Mouse (Mus musculus): ENCODE results near the gene Rnf224. TPM values are rescaled to one million over a fixed set of nuclear protein-coding genes. Genes with fewer than 3 reads are reported as not detected.

The Rnf224 gene
- polyA plus RNA-seq, 1 experiment from 2014 or later, result not detected

DNA sequence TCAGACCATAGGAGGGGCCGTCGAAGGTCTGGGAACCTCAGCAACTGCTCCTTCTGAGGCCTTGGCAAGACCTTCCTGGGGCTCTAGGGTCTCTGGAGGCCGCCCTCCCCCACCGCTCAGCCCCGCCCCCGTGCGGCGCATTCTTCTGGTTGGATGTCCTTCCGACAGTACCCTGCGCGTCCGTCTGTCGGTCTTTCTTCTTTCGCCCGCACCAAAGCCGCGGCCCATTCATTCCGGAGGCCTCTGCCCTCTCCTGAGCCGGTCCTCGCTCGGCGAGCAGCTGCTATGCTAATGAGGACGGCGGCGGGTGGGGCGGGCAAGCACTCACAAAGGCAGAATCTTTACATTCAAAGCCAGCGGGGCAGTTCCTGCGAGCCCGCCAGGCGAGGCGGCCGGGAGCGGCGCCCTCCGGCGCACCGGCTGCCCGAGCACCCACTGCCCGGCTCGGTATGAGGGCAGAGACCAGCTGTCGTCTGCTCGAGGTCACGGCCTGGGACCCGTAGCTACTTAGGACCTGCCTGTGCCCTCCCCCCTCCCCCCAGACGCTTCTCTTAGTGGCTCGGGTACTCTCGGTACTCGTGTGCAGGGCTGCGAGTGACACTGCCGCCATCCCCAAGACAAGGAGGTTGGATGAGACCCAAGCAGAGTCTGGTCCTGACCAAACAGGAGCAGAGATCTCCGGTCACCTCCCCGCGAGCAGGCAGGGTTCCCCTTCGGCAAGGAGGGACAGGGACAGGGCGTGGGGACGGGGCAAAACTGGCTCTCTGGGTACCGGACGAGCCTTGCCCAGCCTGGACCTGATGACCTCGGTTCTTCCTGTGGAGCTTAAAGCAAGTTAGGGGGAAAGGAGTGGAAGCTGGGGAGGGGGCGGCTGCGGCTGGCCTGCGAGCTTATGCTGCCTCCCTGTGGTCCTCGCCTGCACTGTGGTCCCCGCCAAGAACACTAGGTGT, 50.7 kb downstream of the Rnf224 start:
- H3K4me2 ChIP-seq (ENCODE audit: low read length), result peak overlapping the region; percentile 80
- no peaks in the 10 kb centered on the region for H3K27me3 ChIP-seq (ENCODE audit: control insufficient read depth, insufficient read depth, low read length)
- peak overlapping the region; percentile 62 for H3K9ac ChIP-seq (replicated peaks; ENCODE audit: low read length)
- H3K4me1 ChIP-seq (ENCODE audit: control insufficient read depth, insufficient read depth, low read length), result peaks cover 27% of the 10 kb centered on the region
- no peaks in the 10 kb centered on the region for H3K36me3 ChIP-seq (ENCODE audit: control insufficient read depth, insufficient read depth, low read length)
- peak; percentile 75 for ATAC-seq (ENCODE audit: low FRiP score, low TSS enrichment)
- DNase-seq, result peak; percentile 87
- peak overlapping the region; percentile 45 for H3K4me3 ChIP-seq (replicated peaks; ENCODE audit: low read depth, low read length)
- under 1% methylated on average over 64 of the region's 64 CpGs for WGBS
- no peaks in the 10 kb centered on the region for H3K9me3 ChIP-seq (ENCODE audit: control insufficient read depth, low read length)
- H3K27ac ChIP-seq (replicated peaks; ENCODE audit: low read depth, low read length), result peak overlapping the region; percentile 95

GRCm38 (mm10) chr2:25184496-25184895, 52.1 kb downstream of the Rnf224 start:
- H3K36me3 ChIP-seq (ENCODE audit: control insufficient read depth, insufficient read depth, low read length), result no peaks in the 10 kb centered on the region
- H3K9me3 ChIP-seq (ENCODE audit: control insufficient read depth, low read length), result no peaks in the 10 kb centered on the region
- no peak overlapping the region for H3K4me3 ChIP-seq (replicated peaks; ENCODE audit: low read depth, low read length)
- peaks cover 34% of the 10 kb centered on the region for H3K4me1 ChIP-seq (ENCODE audit: control insufficient read depth, insufficient read depth, low read length)
- H3K9ac ChIP-seq (replicated peaks; ENCODE audit: low read length), result no peak overlapping the region
- peak overlapping the region; percentile 95 for H3K27ac ChIP-seq (replicated peaks; ENCODE audit: low read depth, low read length)
- DNase-seq (no peak), ATAC-seq (ENCODE audit: low FRiP score, low TSS enrichment) (no peak)
- no peaks in the 10 kb centered on the region for H3K27me3 ChIP-seq (ENCODE audit: control insufficient read depth, insufficient read depth, low read length)
- WGBS, result 91% methylated on average over 7 of the region's 7 CpGs
- H3K4me2 ChIP-seq (ENCODE audit: low read length), result peak overlapping the region; percentile 80

Other genes with a start within 250 kb of the Rnf224 start
- gene Nsmf, start 182.4 kb downstream of the Rnf224 start, polyA plus RNA-seq (2014; fragmentation: Nextera tagmentation; extraction: Ambion mirVana), result 99.3 and 125 TPM in 2 replicates
- not detected in 2 replicates for gene Entpd8, start 156.5 kb downstream of the Rnf224 start, polyA plus RNA-seq (2014; fragmentation: Nextera tagmentation; extraction: Ambion mirVana)
- not detected in 2 replicates for gene Noxa1, start 141.6 kb downstream of the Rnf224 start, polyA plus RNA-seq (2014; fragmentation: Nextera tagmentation; extraction: Ambion mirVana)
- 13.0 and 20.8 TPM in 2 replicates for gene Nrarp, start 56.0 kb downstream of the Rnf224 start, polyA plus RNA-seq (2014; fragmentation: Nextera tagmentation; extraction: Ambion mirVana)
- gene Tor4a, start 39.9 kb downstream of the Rnf224 start, polyA plus RNA-seq (2014; fragmentation: Nextera tagmentation; extraction: Ambion mirVana), result 0.66 and 1.1 TPM in 2 replicates
- gene Nelfb, start 25.3 kb downstream of the Rnf224 start, polyA plus RNA-seq (2014; fragmentation: Nextera tagmentation; extraction: Ambion mirVana), result 82.6 and 98.7 TPM in 2 replicates
- 0.16 TPM in 1 of 2 replicates, not detected in the other for gene Stpg3, start 22.1 kb downstream of the Rnf224 start, polyA plus RNA-seq (2014; fragmentation: Nextera tagmentation; extraction: Ambion mirVana)
- not detected in 2 replicates for gene Fam166a, start 18.0 kb downstream of the Rnf224 start, polyA plus RNA-seq (2014; fragmentation: Nextera tagmentation; extraction: Ambion mirVana)
- 319 and 339 TPM in 2 replicates for gene Tubb4b, start 12.1 kb downstream of the Rnf224 start, polyA plus RNA-seq (2014; fragmentation: Nextera tagmentation; extraction: Ambion mirVana)
- not detected in 2 replicates for gene Slc34a3, start 2.4 kb downstream of the Rnf224 start, polyA plus RNA-seq (2014; fragmentation: Nextera tagmentation; extraction: Ambion mirVana)
- gene Rnf208, start 5.5 kb upstream of the Rnf224 start, polyA plus RNA-seq (2014; fragmentation: Nextera tagmentation; extraction: Ambion mirVana), result 138 and 147 TPM in 2 replicates
- not detected in 2 replicates for gene Cysrt1, start 5.7 kb upstream of the Rnf224 start, polyA plus RNA-seq (2014; fragmentation: Nextera tagmentation; extraction: Ambion mirVana)
- 3.7 and 5.1 TPM in 2 replicates for gene AL732309.1, start 10.1 kb upstream of the Rnf224 start, polyA plus RNA-seq (2014; fragmentation: Nextera tagmentation; extraction: Ambion mirVana)
- gene Tmem203, start 18.7 kb upstream of the Rnf224 start, polyA plus RNA-seq (2014; fragmentation: Nextera tagmentation; extraction: Ambion mirVana), result 11.3 and 12.9 TPM in 2 replicates
- 13.1 and 13.3 TPM in 2 replicates for gene Tprn, start 25.8 kb upstream of the Rnf224 start, polyA plus RNA-seq (2014; fragmentation: Nextera tagmentation; extraction: Ambion mirVana)
- 196 TPM in 2 replicates for gene Ssna1, start 35.7 kb upstream of the Rnf224 start, polyA plus RNA-seq (2014; fragmentation: Nextera tagmentation; extraction: Ambion mirVana)
- gene Anapc2, start 35.7 kb upstream of the Rnf224 start, polyA plus RNA-seq (2014; fragmentation: Nextera tagmentation; extraction: Ambion mirVana), result 112 and 117 TPM in 2 replicates
- not detected in 2 replicates for gene Tmem210, start 51.4 kb upstream of the Rnf224 start, polyA plus RNA-seq (2014; fragmentation: Nextera tagmentation; extraction: Ambion mirVana)
- gene Lrrc26, start 53.1 kb upstream of the Rnf224 start, polyA plus RNA-seq (2014; fragmentation: Nextera tagmentation; extraction: Ambion mirVana), result 0.30 TPM in 1 of 2 replicates, not detected in the other
- 40.5 and 41.3 TPM in 2 replicates for gene Grin1, start 82.4 kb upstream of the Rnf224 start, polyA plus RNA-seq (2014; fragmentation: Nextera tagmentation; extraction: Ambion mirVana)
- 71.2 and 78.7 TPM in 2 replicates for gene Man1b1, start 95.6 kb upstream of the Rnf224 start, polyA plus RNA-seq (2014; fragmentation: Nextera tagmentation; extraction: Ambion mirVana)
- gene Dpp7, start 119.6 kb upstream of the Rnf224 start, polyA plus RNA-seq (2014; fragmentation: Nextera tagmentation; extraction: Ambion mirVana), result 19.2 and 19.8 TPM in 2 replicates
- 2.6 and 5.3 TPM in 2 replicates for gene Uap1l1, start 128.9 kb upstream of the Rnf224 start, polyA plus RNA-seq (2014; fragmentation: Nextera tagmentation; extraction: Ambion mirVana)
- 13.0 and 15.4 TPM in 2 replicates for gene Sapcd2, start 135.5 kb upstream of the Rnf224 start, polyA plus RNA-seq (2014; fragmentation: Nextera tagmentation; extraction: Ambion mirVana)
- gene Entpd2, start 159.1 kb upstream of the Rnf224 start, polyA plus RNA-seq (2014; fragmentation: Nextera tagmentation; extraction: Ambion mirVana), result 2.0 and 2.1 TPM in 2 replicates
- 374 and 422 TPM in 2 replicates for gene Npdc1, start 162.6 kb upstream of the Rnf224 start, polyA plus RNA-seq (2014; fragmentation: Nextera tagmentation; extraction: Ambion mirVana)
- 0.17 and 0.26 TPM in 2 replicates for gene Fut7, start 186.5 kb upstream of the Rnf224 start, polyA plus RNA-seq (2014; fragmentation: Nextera tagmentation; extraction: Ambion mirVana)
- gene Abca2, start 191.9 kb upstream of the Rnf224 start, polyA plus RNA-seq (2014; fragmentation: Nextera tagmentation; extraction: Ambion mirVana), result 16.9 and 17.7 TPM in 2 replicates
- 1.7 and 1.9 TPM in 2 replicates for gene Clic3, start 220.1 kb upstream of the Rnf224 start, polyA plus RNA-seq (2014; fragmentation: Nextera tagmentation; extraction: Ambion mirVana)
- 95.4 and 126 TPM in 2 replicates for gene Paxx, start 224.3 kb upstream of the Rnf224 start, polyA plus RNA-seq (2014; fragmentation: Nextera tagmentation; extraction: Ambion mirVana)
- gene Ptgds, start 233.3 kb upstream of the Rnf224 start, polyA plus RNA-seq (2014; fragmentation: Nextera tagmentation; extraction: Ambion mirVana), result 3.7 and 71.9 TPM in 2 replicates